Mouse (Mus musculus): Measurements from ENCODE around the gene Ppdpf. TPM values are rescaled to one million over a fixed set of nuclear protein-coding genes. Genes with fewer than 3 reads are reported as not detected.
"Not testable (repeated sequence)": the region's sequence is repeated elsewhere in the genome, so short reads cannot be mapped to it uniquely, and the experiment has no call there.

Ppdpf gene
- total and polyA plus RNA-seq, 2 experiments from 2014 or later, result 264 to 402 TPM

DNA sequence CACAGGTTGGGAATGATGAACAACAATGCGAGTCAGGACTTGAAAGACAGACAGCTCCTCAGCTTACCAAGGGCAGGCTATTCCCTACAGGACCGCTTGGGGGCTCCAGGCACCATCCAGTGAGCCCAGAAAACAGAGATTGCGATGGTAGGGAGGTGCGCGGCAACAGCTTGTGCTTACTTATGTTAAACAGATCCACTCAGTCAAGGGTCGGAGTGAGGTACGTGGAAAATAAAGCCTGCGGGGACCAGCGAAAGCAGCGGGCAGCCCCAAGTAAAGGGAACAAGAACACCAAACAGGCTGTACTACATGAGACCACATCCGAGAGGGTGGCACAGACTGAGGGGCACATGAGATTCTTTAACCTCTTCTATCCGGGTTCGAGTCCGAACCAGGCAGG, 412 bp upstream of the Ppdpf start:
- peaks cover 6% of the 10 kb centered on the region for H3K4me1 ChIP-seq (ENCODE audit: insufficient read depth)
- 0 out of 2 replicates have a peak, but pooled peaks cover 6% of the 10 kb centered on the region for H3K36me3 ChIP-seq (ENCODE audit: insufficient read depth)
- H3K9me3 ChIP-seq (ENCODE audit: low read length), result no peaks in the 10 kb centered on the region
- peak overlapping the region; percentile 96 for H3K27ac ChIP-seq (ENCODE audit: low read depth, low read length)
- H3K27me3 ChIP-seq (ENCODE audit: insufficient read depth, low read length), result no peaks in the 10 kb centered on the region
- peak overlapping the region; percentile 99 for H3K9ac ChIP-seq
- WGBS, result under 1% methylated on average over 14 of the region's 14 CpGs
- H3K4me2 ChIP-seq (ENCODE audit: low read depth), result peak overlapping the region; percentile 52
- DNase-seq (peak; percentile 94), ATAC-seq (peak; percentile 90)
- TF ChIP-seq CTCF (IDR thresholded peaks at IDR 0.05; ENCODE audit: low read depth), result peak; percentile 99
- peak overlapping the region; percentile 73 for H3K4me3 ChIP-seq (ENCODE audit: low read depth, low read length)

- 0 out of 2 replicates have a peak overlapping the region, but pooled peaks have one; percentile 25 for H3K9ac ChIP-seq
- TF ChIP-seq CTCF (IDR thresholded peaks at IDR 0.05; ENCODE audit: low read depth), result no peak
- no peak for DNase-seq
These were observed 1.6 kb downstream of the Ppdpf start for GRCm38 (mm10) chr2:181188681-181189080.

DNA sequence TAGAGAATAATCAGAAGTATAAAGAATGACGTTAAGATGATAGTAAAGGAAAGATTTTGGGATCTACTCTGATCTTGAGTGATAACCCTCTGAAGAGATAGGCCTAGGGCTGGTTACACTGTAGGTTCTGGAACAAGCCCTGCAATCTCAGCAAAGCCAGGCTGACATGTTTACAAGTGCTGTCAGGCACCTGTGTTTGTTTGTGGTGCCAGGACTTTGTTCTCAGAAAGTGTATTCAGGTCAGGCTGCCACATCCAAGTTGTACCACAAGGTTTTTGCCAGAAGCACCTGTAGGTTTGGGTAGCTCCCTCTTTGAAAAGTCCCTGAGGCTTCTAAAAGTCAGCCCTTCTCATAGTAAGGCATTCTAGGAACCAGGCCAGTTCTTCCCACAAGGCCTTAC, 2.3 kb downstream of the Ppdpf start:
- Histone ChIP-seq H3K9me3 (ENCODE audit: low read length) (no peaks in the 10 kb centered on the region), H3K27ac (ENCODE audit: low read depth, low read length) (no peak overlapping the region), H3K36me3 (ENCODE audit: insufficient read depth) (0 out of 2 replicates have a peak, but pooled peaks cover 6% of the 10 kb centered on the region), H3K9ac (no peak overlapping the region), H3K4me2 (ENCODE audit: low read depth) (no peak overlapping the region), H3K4me3 (ENCODE audit: low read depth, low read length) (no peak overlapping the region), H3K4me1 (ENCODE audit: insufficient read depth) (peaks cover 6% of the 10 kb centered on the region), H3K27me3 (ENCODE audit: insufficient read depth, low read length) (no peaks in the 10 kb centered on the region)
- WGBS, result 83% methylated on average over 1 of the region's 1 CpGs
- no peak for DNase-seq
- TF ChIP-seq CTCF (IDR thresholded peaks at IDR 0.05; ENCODE audit: low read depth), result no peak
- ATAC-seq, result no peak

More at GRCm38 (mm10) chr2:181188681-181189080, 1.6 kb downstream of the Ppdpf start:
- WGBS, result 72% methylated on average over 2 of the region's 2 CpGs
- Histone ChIP-seq H3K36me3 (ENCODE audit: insufficient read depth) (0 out of 2 replicates have a peak, but pooled peaks cover 6% of the 10 kb centered on the region), H3K9me3 (ENCODE audit: low read length) (no peaks in the 10 kb centered on the region), H3K27me3 (ENCODE audit: insufficient read depth, low read length) (no peaks in the 10 kb centered on the region), H3K4me2 (ENCODE audit: low read depth) (peak overlapping the region; percentile 52), H3K4me3 (ENCODE audit: low read depth, low read length) (peak overlapping the region; percentile 73), H3K4me1 (ENCODE audit: insufficient read depth) (peaks cover 6% of the 10 kb centered on the region), H3K27ac (ENCODE audit: low read depth, low read length) (no peak overlapping the region; the same call in 1 of the 2 replicates)
- ATAC-seq, result no peak

DNA sequence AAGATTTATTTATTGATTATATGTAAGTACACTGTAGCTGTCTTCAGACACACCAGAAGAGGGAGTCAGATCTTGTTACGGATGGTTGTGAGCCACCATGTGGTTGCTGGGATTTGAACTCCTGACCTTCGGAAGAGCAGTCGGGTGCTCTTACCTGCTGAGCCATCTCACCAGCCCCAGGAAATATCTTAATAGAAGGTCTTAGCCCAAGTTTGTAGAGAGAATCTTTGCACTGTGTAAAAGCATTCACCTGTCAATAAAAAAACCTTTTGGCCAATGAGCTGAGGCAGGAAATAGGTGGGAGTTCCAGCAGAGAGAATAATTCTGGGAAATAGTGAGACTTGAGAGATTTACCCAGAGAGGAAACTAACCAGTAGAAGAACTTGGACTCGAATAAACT, 4.3 kb downstream of the Ppdpf start:
- 69% methylated on average over 4 of the region's 4 CpGs for WGBS
- ATAC-seq; H3K4me3 ChIP-seq (ENCODE audit: low read depth, low read length); H3K36me3 ChIP-seq (ENCODE audit: insufficient read depth); H3K9me3 ChIP-seq (ENCODE audit: low read length); H3K27ac ChIP-seq (ENCODE audit: low read depth, low read length); H3K27me3 ChIP-seq (ENCODE audit: insufficient read depth, low read length); H3K4me1 ChIP-seq (ENCODE audit: insufficient read depth); H3K4me2 ChIP-seq (ENCODE audit: low read depth); H3K9ac ChIP-seq; DNase-seq: not testable (repeated sequence)

DNA sequence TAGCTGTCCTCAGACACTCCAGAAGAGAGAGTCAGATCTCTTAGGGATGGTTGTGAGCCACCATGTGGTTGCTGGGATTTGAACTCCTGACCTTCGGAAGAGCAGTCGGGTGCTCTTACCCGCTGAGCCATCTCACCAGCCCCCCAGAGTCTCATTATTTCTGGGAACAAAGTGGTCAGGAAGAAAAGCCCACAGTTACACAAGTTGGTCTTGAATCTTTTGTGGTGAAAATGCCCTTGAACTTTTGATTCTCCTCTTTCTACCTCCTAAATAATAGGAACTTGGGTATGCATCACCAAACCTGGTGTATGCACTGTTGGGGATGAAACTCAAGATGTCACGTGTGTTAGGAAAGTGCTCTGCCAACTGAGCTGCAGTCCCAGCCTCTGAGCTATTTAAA, 4.9 kb downstream of the Ppdpf start:
- DNase-seq, result no peak
- no peak for TF ChIP-seq CTCF (IDR thresholded peaks at IDR 0.05; ENCODE audit: low read depth)
- Histone ChIP-seq H3K27me3 (ENCODE audit: insufficient read depth, low read length) (no peaks in the 10 kb centered on the region), H3K4me2 (ENCODE audit: low read depth) (no peak overlapping the region), H3K36me3 (ENCODE audit: insufficient read depth) (0 out of 2 replicates have a peak, but pooled peaks cover 6% of the 10 kb centered on the region), H3K9me3 (ENCODE audit: low read length) (no peaks in the 10 kb centered on the region), H3K4me1 (ENCODE audit: insufficient read depth) (peaks cover 6% of the 10 kb centered on the region), H3K27ac (ENCODE audit: low read depth, low read length) (no peak overlapping the region), H3K9ac (no peak overlapping the region), H3K4me3 (ENCODE audit: low read depth, low read length) (no peak overlapping the region)
- WGBS, result 52% methylated on average over 4 of the region's 4 CpGs
- ATAC-seq, result no peak

DNA sequence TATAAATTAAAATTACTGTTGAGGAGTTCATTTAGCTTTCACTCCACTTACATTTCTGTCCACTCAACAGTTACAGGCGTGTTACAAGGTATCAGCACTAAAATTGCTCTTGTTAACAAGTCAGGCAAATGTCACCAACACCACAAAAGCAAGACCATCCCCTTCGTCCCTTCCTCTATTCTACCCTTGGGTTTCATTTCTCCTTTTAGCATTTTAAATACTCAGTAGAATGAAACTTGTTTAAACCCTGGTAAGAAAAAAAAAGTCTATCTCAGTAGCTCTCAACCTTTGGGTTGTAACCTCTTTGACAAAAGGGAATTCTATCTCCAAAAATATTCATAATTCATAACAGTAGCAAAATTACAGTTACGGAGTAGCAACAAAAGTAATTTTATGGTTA, 6.0 kb downstream of the Ppdpf start:
- WGBS, result 82% methylated on average over 3 of the region's 3 CpGs

GRCm38 (mm10) chr2:181196628-181197300, 9.7 kb downstream of the Ppdpf start:
- no peak for TF ChIP-seq CTCF (IDR thresholded peaks at IDR 0.05; ENCODE audit: low read depth)
- Histone ChIP-seq H3K9ac (no peak overlapping the region), H3K4me1 (ENCODE audit: insufficient read depth) (no peaks in the 10 kb centered on the region), H3K36me3 (ENCODE audit: insufficient read depth) (no peaks in the 10 kb centered on the region), H3K27me3 (ENCODE audit: insufficient read depth, low read length) (no peaks in the 10 kb centered on the region), H3K9me3 (ENCODE audit: low read length) (no peaks in the 10 kb centered on the region), H3K27ac (ENCODE audit: low read depth, low read length) (no peak overlapping the region), H3K4me2 (ENCODE audit: low read depth) (no peak overlapping the region), H3K4me3 (ENCODE audit: low read depth, low read length) (no peak overlapping the region)
- 86% methylated on average over 4 of the region's 4 CpGs for WGBS
- no peak for DNase-seq
- no peak for ATAC-seq

More for the DNA sequence above, 6.0 kb downstream of the Ppdpf start:
- Histone ChIP-seq H3K4me2 (ENCODE audit: low read depth) (no peak overlapping the region), H3K27me3 (ENCODE audit: insufficient read depth, low read length) (no peaks in the 10 kb centered on the region), H3K9me3 (ENCODE audit: low read length) (no peaks in the 10 kb centered on the region), H3K27ac (ENCODE audit: low read depth, low read length) (no peak overlapping the region), H3K4me1 (ENCODE audit: insufficient read depth) (peaks cover 6% of the 10 kb centered on the region), H3K9ac (no peak overlapping the region), H3K4me3 (ENCODE audit: low read depth, low read length) (no peak overlapping the region), H3K36me3 (ENCODE audit: insufficient read depth) (0 out of 2 replicates have a peak, but pooled peaks cover 6% of the 10 kb centered on the region)
- no peak for TF ChIP-seq CTCF (IDR thresholded peaks at IDR 0.05; ENCODE audit: low read depth)
- DNase-seq, result no peak
- no peak for ATAC-seq

Measured in forebrain, postnatal 0 days (tissue).